Mouse (Mus musculus) forebrain, embryonic 14.5 days (tissue): ENCODE results near the gene Cyp4a32. TPM values are rescaled to one million over a fixed set of nuclear protein-coding genes. Genes with fewer than 3 reads are reported as not detected.
A peak's percentile ranks its signal among the peaks of the same experiment; 100 is the strongest.
"Not testable (repeated sequence)": the region's sequence is repeated elsewhere in the genome, so short reads cannot be mapped to it uniquely, and the experiment has no call there.

Source experiments
- ATAC-seq: fragments of 200-750 bp; cut with Nextera tagmentation; 2 replicates; pipeline ENCODE4 v1.8.0; 2017; ENCODE audit warnings: mild to moderate bottlenecking, moderate library complexity
- DNase-seq: peaks from one replicate; pipeline ENCODE4 v3.0.0-alpha.2; 2015; ENCODE audit warnings: low spot score
- H3K27ac ChIP-seq: fragments of 300-500 bp; sonication (generic); 2 replicates; pipeline ENCODE4 v1.5.1; 2014; ENCODE audit warnings: low read depth, mild to moderate bottlenecking, control low read depth, low read length, moderate library complexity
- H3K27me3 ChIP-seq: fragments of 300-500 bp; sonication (generic); replicated peaks from 2 replicates; pipeline ENCODE4 v1.6.1; 2014; ENCODE audit warnings: low read length, control low read depth, mixed read lengths; ENCODE audit not compliant: control insufficient read depth, insufficient read depth
- H3K36me3 ChIP-seq: fragments of 300-500 bp; sonication (generic); 2 replicates; pipeline ENCODE4 v1.6.1; 2014; ENCODE audit warnings: low read length, control low read depth; ENCODE audit not compliant: control insufficient read depth, insufficient read depth
- H3K4me1 ChIP-seq: fragments of 300-500 bp; sonication (generic); 2 replicates; pipeline ENCODE4 v1.6.1; 2014; ENCODE audit warnings: antibody characterized with exemption, low read length, control low read depth; ENCODE audit not compliant: control insufficient read depth, insufficient read depth
- H3K4me2 ChIP-seq: fragments of 300-500 bp; sonication (generic); 2 replicates; pipeline ENCODE4 v1.6.1; 2014; ENCODE audit warnings: mild to moderate bottlenecking, control low read depth, low read length
- H3K4me3 ChIP-seq: fragments of 300-500 bp; sonication (generic); 2 replicates; pipeline ENCODE4 v1.5.1; 2014; ENCODE audit warnings: low read depth, low read length, control low read depth
- H3K9ac ChIP-seq: fragments of 300-500 bp; sonication (generic); 2 replicates; pipeline ENCODE4 v1.6.1; 2014; ENCODE audit warnings: mild to moderate bottlenecking, low read length, control low read depth, moderate library complexity
- H3K9me3 ChIP-seq: fragments of 300-500 bp; sonication (generic); replicated peaks from 2 replicates; pipeline ENCODE4 v1.6.1; 2016; ENCODE audit warnings: low read length, control low read depth, mixed read lengths; ENCODE audit not compliant: control insufficient read depth
- WGBS: fragments of 180-500 bp; shearing (Covaris S2); extraction: QIAGEN DNeasy Blood & Tissue Kit; methylation state at CpG from one replicate; pipeline ENCODE4 v1.1.7; 2014; 5-methylcytosine and 5-hydroxymethylcytosine counted together
- polyA plus RNA-seq: library from polyadenylated mRNA; unstranded; fragments of >200 nt; fragmentation: Nextera tagmentation; extraction: Ambion mirVana; gene quantifications from 2 replicates; pipeline ENCODE4 v1.2.1, GENCODE M21; 2014

Gene Cyp4a32
- polyA plus RNA-seq, 1 experiment from 2014 or later, result not detected

GRCm38 (mm10) chr4:115649344-115649743, 48.6 kb downstream of the Cyp4a32 start:
- H3K4me2 ChIP-seq, result no peak overlapping the region
- no peak overlapping the region for H3K9ac ChIP-seq
- H3K36me3 ChIP-seq, result no peaks in the 10 kb centered on the region
- ATAC-seq (no peak), DNase-seq (no peak)
- no peaks in the 10 kb centered on the region for H3K4me1 ChIP-seq
- no peak overlapping the region for H3K27ac ChIP-seq
- no peaks in the 10 kb centered on the region for H3K9me3 ChIP-seq
- no peak overlapping the region for H3K4me3 ChIP-seq
- H3K27me3 ChIP-seq, result no peaks in the 10 kb centered on the region

- H3K9ac ChIP-seq, result no peak overlapping the region
- no peaks in the 10 kb centered on the region for H3K36me3 ChIP-seq
- no peak for DNase-seq
- H3K9me3 ChIP-seq, result no peaks in the 10 kb centered on the region
- H3K27ac ChIP-seq, result no peak overlapping the region
- no peak overlapping the region for H3K4me2 ChIP-seq
- ATAC-seq, result no peak
- 91% methylated on average over 5 of the region's 5 CpGs for WGBS
- H3K27me3 ChIP-seq, result no peaks in the 10 kb centered on the region
- no peaks in the 10 kb centered on the region for H3K4me1 ChIP-seq
- H3K4me3 ChIP-seq, result no peak overlapping the region
These were observed 50.1 kb downstream of the Cyp4a32 start for GRCm38 (mm10) chr4:115650866-115651265.

GRCm38 (mm10) chr4:115655841-115656534, 55.2 kb downstream of the Cyp4a32 start:
- DNase-seq, H3K4me3 ChIP-seq, H3K4me2 ChIP-seq, H3K4me1 ChIP-seq, H3K9me3 ChIP-seq, H3K27ac ChIP-seq, H3K27me3 ChIP-seq, H3K9ac ChIP-seq, H3K36me3 ChIP-seq, ATAC-seq: not testable (repeated sequence)
- WGBS, result 92% methylated on average over 7 of the region's 7 CpGs

- H3K4me2 ChIP-seq, H3K27me3 ChIP-seq, ATAC-seq, H3K27ac ChIP-seq, H3K36me3 ChIP-seq, H3K4me3 ChIP-seq, DNase-seq, H3K4me1 ChIP-seq, H3K9me3 ChIP-seq, H3K9ac ChIP-seq: not testable (repeated sequence)
- WGBS, result 89% methylated on average over 1 of the region's 1 CpGs
These were observed 55.8 kb downstream of the Cyp4a32 start for GRCm38 (mm10) chr4:115656535-115656922.

- no peaks in the 10 kb centered on the region for H3K4me1 ChIP-seq
- no peak overlapping the region for H3K27ac ChIP-seq
- no peaks in the 10 kb centered on the region for H3K9me3 ChIP-seq
- WGBS, result 2% methylated on average over 21 of the region's 34 CpGs
- ATAC-seq (peak; percentile 77), DNase-seq (peak; percentile 40)
- no peaks in the 10 kb centered on the region for H3K27me3 ChIP-seq
- peak overlapping the region; percentile 77 for H3K4me2 ChIP-seq
- H3K36me3 ChIP-seq, result no peaks in the 10 kb centered on the region
- H3K4me3 ChIP-seq, result peak overlapping the region; percentile 42
- H3K9ac ChIP-seq, result peak overlapping the region; percentile 63
These were observed 56.5 kb downstream of the Cyp4a32 start for GRCm38 (mm10) chr4:115657104-115657866.

- Histone ChIP-seq H3K4me1 (no peaks in the 10 kb centered on the region), H3K4me3 (peak overlapping the region; percentile 42; the same call in 1 of the 2 replicates), H3K4me2 (peak overlapping the region; percentile 77), H3K9me3 (no peaks in the 10 kb centered on the region), H3K36me3 (no peaks in the 10 kb centered on the region), H3K9ac (no peak overlapping the region), H3K27ac (no peak overlapping the region), H3K27me3 (no peaks in the 10 kb centered on the region)
- DNase-seq, result no peak
- no peak for ATAC-seq
These were observed 57.1 kb downstream of the Cyp4a32 start for GRCm38 (mm10) chr4:115657867-115658249.

GRCm38 (mm10) chr4:115659190-115659589, 58.4 kb downstream of the Cyp4a32 start:
- no peak overlapping the region for H3K27ac ChIP-seq
- ATAC-seq, result no peak

More at GRCm38 (mm10) chr4:115659190-115659589, 58.4 kb downstream of the Cyp4a32 start:
- Histone ChIP-seq H3K9me3 (no peaks in the 10 kb centered on the region), H3K4me3 (no peak overlapping the region), H3K4me1 (no peaks in the 10 kb centered on the region), H3K9ac (no peak overlapping the region), H3K36me3 (no peaks in the 10 kb centered on the region), H3K27me3 (no peaks in the 10 kb centered on the region), H3K4me2 (no peak overlapping the region)
- no peak for DNase-seq
